11 mouse cellular contexts compared by ENCODE assay signal in the genomic region with DNA sequence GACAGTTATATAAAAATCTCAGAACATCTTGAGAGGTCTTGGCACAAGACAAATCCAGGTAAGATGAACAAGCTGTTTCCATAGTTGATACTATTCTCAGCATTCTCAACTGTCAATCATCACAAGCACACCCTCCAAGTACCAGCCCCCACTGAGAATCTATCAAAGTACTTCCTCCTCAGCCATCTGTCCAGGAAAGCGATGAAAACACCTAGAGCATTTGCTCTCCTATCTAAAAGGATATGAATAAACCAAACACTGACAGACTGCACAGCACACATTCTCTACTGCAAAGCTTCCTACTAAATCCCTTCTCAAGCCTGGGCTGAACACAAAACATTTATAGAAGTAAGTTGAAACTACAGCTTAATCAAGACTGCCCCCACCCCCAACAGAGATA. TPM values are rescaled to one million over a fixed set of nuclear protein-coding genes. Genes with fewer than 3 reads are reported as not detected.
DNase-seq lines count a peak whose midpoint lies in the region; ATAC-seq lines count a peak whose summit lies in the region.
"Had no signal": no experiment of that assay in that cellular context is flagged by ENCODE, and none has a peak within 500 bp of the region (broad histone marks: within the 10 kb centered on the region; RNA-seq: fewer than 3 reads in every experiment).

No protein-coding gene starts in this region.

- DNase-seq in frontal cortex, postnatal 10 days (ENCODE audit: low spot score in 2 of 2): no peak
- DNase-seq in spleen, postnatal 36 days (ENCODE audit: low spot score in 2 of 2): peak; percentile 42 to 52
- no peak for DNase-seq in spleen, adult 18-20 months
- peak; percentile 67 to 78 for DNase-seq in cerebellum, postnatal 36 days
- DNase-seq in thymus, postnatal 25 days: peak; percentile 46
- no peak for DNase-seq in gastrocnemius, postnatal 14 days
- DNase-seq in liver: no peak
- DNase-seq: heart, postnatal 36 days; kidney, postnatal 25 days had no signal

- intact Hi-C loops in gastrocnemius, postnatal 14 days (cut with DNase I; ENCODE audit: low total_unique reads): no loop called here

- ATAC-seq in frontal cortex, adult (ENCODE audit: low TSS enrichment): peak; percentile 60
- ATAC-seq: forebrain, embryonic 16.5 days had no signal

RNA-seq across cellular contexts. Expression of a gene that starts 6.4 kb away (rescaled TPM):
- total RNA-seq in gastrocnemius, postnatal 14 days (2021): 10 to 100 TPM; 18.4 to 18.9 TPM

Comparison
In these comparisons a context has a peak if more than half of its experiments do, and no peak if none do; other contexts are left out.
1. DNase-seq: peak in spleen, postnatal 36 days (2 of 2), cerebellum, postnatal 36 days (2 of 2) and thymus, postnatal 25 days (single experiment); none in frontal cortex, postnatal 10 days (0 of 2), spleen, adult 18-20 months (0 of 2), gastrocnemius, postnatal 14 days (single experiment) and liver (single experiment).